Comparison of ENCODE assay signal across 13 mouse cellular contexts in the genomic region with DNA sequence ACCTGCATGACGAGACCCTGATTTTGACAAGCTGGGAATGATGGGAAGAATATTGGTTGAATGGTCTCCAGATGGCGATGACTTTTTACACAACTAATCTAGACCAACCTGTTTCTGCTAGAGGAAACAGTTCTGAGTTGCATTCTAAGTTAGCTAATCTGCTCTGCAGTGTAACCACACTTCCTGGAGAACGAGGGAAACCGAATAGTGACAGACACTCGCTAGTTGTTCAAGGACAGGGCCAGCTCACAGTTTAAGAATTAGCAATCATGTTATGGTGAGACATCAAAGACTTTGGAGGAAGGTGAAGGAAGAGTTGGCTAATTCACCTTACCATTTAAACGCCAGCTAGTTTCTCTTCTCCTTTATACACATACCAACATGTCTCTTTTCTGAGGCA.
"Had no signal": no experiment of that assay in that cellular context is flagged by ENCODE, and none has a peak within 500 bp of the region (broad histone marks: within the 10 kb centered on the region; RNA-seq: fewer than 3 reads in every experiment).

No protein-coding gene starts in this region.

- H3K27me3 ChIP-seq: kidney, embryonic 15.5 days; limb, embryonic 13.5 days had no signal

- H3K4me3 ChIP-seq: kidney, embryonic 15.5 days; layer of hippocampus, adult 2 months; limb, embryonic 13.5 days; liver, embryonic 15.5 days had no signal

- H3K27ac ChIP-seq: kidney, embryonic 15.5 days; layer of hippocampus, adult 2 months; limb, embryonic 13.5 days; liver, embryonic 15.5 days; stomach, postnatal 0 days had no signal

- H3K9ac ChIP-seq: kidney, embryonic 15.5 days; limb, embryonic 13.5 days; liver, embryonic 15.5 days had no signal

- H3K9me3 ChIP-seq: kidney, embryonic 15.5 days; limb, embryonic 13.5 days; liver, embryonic 15.5 days had no signal

- H3K4me2 ChIP-seq: kidney, embryonic 15.5 days; limb, embryonic 13.5 days; liver, embryonic 15.5 days had no signal

- DNase-seq: kidney, adult 2 months; kidney, postnatal 4 days; lung, adult 2 months; lung, postnatal 36 days; midbrain, embryonic 14.5 days; thymus, postnatal 4 days had no signal

- ATAC-seq: intestine, embryonic 16.5 days; lung, postnatal 0 days had no signal

- H3K36me3 ChIP-seq: kidney, embryonic 15.5 days; limb, embryonic 13.5 days; liver, embryonic 15.5 days had no signal
